Mouse (Mus musculus): ENCODE results near the gene Lss.

Lss gene

DNA sequence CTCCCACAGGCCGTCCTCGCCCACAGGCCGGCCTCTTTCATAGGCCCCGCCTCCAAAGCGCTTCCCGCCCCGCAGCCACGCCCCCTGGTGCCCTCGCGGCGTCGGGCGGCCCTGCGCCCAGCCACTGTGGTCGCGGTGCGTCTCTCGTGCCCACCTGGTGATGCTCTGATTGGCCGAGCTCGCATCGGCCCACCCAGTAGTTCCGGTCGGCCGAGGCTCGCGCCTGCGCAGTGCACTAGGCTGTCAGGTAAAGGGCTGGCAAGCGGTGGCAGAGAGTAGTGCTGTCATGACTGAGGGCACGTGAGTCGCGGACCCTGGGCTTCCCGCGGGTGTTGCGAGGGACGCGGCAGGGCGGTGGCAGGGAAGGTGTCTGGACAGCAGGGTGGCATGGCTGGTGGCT lies at the start of gene Lss:
Gene Lss (plus strand): TSS at position 214 of the 400 bp plus-strand sequence.
- DNase-seq (ENCODE audit: low read depth), result peak; percentile 96

DNA sequence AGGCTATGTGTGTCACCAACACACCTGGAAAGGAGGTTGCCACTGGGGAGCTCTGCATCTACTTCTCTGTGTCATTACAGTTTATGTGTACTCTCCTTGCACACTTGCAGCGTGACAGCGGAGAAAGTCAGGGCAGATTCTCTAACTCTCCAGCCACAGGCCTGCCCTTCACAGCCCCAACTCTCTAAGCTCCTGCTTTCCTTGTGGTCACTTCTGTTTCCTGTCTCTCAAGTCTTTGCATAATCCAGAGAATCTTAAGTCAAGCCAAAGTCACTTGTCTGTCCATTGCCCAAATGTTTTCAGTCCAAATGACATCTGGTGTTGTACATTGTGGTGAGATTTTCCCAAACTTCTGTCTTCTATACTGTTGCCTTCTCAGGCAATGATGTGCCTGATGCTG lies 45.1 kb upstream of the Lss start:
- no peak for DNase-seq (ENCODE audit: low read depth)

DNA sequence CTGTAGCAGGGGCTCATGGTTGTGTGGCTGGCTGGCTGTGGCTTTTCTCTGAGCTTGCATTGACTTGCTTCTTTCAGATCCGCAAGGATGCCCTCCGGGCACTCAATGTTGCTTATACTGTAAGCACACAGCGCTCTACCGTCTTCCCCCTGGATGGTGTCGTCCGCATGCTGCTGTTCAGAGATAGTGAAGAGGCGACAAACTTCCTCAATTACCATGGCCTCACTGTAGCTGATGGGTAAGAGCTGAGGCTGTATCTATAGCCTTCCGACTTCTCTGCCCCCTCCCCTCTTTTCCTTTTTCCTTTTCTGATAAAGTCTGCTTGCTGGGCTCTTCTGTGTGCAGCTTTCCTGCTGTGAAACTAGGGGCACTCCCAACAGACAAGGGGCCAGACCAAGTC lies 43.1 kb upstream of the Lss start:
- DNase-seq (ENCODE audit: low read depth), result no peak

GRCm38 (mm10) chr10:76489205-76489604 lies 42.2 kb upstream of the Lss start:
- DNase-seq (ENCODE audit: low read depth), result no peak

- no peak for DNase-seq (ENCODE audit: low read depth)
These were observed 37.9 kb upstream of the Lss start for GRCm38 (mm10) chr10:76493527-76493926.

DNA sequence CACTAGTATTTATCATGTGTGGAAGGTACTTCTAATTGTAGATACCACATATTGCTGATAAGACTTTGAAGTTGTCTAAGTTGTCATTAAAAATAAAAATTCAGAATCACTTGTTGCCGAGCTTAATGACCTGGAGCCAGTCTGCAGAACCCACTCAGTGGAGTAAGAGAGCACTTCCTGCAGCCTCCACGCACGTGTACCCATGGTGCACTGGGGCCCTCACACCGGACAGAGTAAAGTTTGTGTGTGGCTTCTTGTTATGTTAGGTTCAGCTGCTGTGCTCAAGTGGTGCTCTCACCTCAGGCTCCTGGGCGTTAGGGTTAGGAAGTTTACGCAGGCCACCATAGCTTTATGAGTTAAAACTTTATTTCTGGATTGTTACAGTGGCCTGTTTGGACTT lies 35.9 kb upstream of the Lss start:
- no peak for DNase-seq (ENCODE audit: low read depth)

GRCm38 (mm10) chr10:76496366-76496765 lies 35.0 kb upstream of the Lss start:
- no peak for DNase-seq (ENCODE audit: low read depth)

DNA sequence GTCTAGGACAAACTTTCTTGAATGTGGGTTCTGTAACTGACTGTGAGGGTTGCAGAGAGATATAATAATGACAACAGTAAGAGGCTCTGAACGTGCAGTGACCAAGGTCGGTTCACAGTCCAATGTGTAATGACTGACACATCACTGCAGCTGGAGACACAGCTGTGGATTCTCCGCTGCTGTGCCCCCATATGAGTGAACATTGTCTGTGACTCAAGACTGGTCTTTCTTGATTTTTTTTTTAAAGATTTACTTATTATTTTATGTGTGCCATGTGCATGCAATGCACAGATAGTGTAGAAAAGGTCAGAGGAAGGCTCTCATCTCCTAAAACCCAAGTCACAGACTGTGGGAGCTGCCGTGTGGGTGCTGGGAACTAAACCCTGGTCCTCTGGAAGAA lies 33.9 kb upstream of the Lss start:
- no peak for DNase-seq (ENCODE audit: low read depth)

GRCm38 (mm10) chr10:76504271-76504943 lies 27.0 kb upstream of the Lss start:
- DNase-seq (ENCODE audit: low read depth), result no peak

- no peak for DNase-seq (ENCODE audit: low read depth)
These were observed 25.5 kb upstream of the Lss start for GRCm38 (mm10) chr10:76505865-76506264.

- DNase-seq (ENCODE audit: low read depth), result peak; percentile 87
These were observed 18.3 kb upstream of the Lss start for GRCm38 (mm10) chr10:76512965-76513583.

DNA sequence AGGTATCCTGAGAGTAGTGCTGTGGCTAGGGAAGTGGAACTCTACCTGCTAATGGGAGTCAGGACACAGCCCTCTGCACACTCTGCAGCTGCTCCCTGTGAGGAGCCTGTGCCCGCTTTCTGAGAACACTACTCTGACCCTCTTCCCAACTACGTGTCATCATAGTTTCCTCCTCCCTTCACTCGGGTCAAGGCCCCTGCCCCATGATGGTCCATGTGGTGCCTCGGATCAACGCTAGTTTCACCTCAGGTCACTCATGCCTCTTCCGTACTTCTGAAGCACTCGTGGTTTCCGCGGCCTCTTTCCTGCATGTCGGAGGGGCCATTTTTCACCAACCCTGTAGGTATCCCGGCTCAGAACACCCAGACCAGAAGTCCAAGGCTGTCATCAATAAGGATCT lies 466 bp upstream of the Lss start:
- DNase-seq (ENCODE audit: low read depth), result no peak

DNA sequence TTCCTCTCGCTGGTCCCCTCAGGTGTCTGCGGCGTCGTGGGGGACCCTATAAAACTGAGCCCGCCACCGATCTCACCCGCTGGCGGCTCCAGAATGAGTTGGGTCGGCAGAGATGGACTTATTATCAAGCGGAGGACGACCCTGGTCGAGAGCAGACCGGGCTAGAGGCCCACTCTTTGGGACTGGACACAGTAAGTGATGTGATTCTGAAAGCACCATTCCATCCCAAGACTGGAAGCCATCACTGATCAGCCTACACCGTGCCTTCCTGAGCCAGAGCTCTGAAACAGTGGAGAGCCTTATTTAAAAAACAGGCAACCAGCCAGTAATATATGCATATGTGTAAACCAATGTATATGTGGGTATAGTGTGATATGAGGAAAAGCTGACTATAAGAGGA lies 440 bp downstream of the Lss start:
- DNase-seq (ENCODE audit: low read depth), result no peak

DNA sequence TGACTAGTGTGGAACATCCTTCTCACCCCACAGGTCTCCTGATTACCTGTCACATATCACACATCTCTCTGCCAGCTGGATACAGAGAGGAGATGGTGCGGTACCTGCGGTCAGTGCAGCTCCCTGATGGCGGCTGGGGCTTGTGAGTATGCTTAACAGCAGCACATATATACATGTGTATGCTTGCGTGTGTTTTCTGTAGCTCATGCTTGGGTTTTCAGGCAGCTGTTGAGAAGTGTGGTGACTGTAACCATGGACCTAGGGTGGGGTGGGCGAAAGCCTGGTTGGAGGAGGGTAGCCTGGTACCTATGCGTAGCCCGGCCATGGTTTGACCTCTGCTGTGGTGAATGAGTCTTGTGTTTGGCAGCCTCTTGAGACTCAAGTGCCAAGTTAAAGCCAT lies 4.1 kb downstream of the Lss start:
- no peak for DNase-seq (ENCODE audit: low read depth)

- no peak for DNase-seq (ENCODE audit: low read depth)
These were observed 6.2 kb downstream of the Lss start for GRCm38 (mm10) chr10:76537619-76538018.

DNA sequence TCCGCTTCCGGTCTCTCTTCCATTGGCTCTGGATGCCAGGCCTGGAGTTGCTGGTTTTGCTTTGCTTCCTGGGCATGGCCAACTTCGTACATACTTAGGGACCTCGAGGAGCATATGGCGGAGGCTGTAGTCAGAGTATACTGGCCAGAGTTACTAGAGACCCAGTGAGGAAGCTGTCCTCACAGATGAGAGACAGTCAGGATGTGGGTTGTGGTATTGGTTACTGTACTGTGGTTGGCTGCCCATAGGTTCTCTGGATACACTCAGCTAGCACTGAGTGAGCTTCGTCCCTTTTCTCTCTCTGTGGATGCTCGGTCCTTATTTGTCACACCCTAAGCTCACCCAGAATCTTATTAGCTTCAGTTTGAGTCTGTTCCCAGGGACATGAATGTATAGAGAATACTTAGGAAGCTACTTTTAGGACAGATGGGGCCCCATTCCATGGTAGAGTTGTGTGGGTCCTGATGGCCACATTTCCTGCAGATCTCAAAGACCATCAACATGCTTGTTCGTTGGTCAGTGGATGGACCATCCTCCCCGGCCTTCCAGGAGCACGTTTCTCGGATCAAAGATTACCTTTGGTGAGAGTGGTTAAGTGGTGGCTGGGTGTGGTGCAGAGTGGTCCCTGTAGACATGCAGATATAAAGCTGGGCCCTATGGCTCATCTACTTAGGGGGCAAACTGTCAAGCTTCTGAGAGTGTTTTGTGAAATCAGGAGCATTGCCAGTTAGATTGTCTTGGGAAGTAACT lies 10.1 kb downstream of the Lss start:
- DNase-seq (ENCODE audit: low read depth), result no peak

- peak; percentile 28 for DNase-seq (ENCODE audit: low read depth)
These were observed 11.4 kb downstream of the Lss start for GRCm38 (mm10) chr10:76542636-76543375.

DNA sequence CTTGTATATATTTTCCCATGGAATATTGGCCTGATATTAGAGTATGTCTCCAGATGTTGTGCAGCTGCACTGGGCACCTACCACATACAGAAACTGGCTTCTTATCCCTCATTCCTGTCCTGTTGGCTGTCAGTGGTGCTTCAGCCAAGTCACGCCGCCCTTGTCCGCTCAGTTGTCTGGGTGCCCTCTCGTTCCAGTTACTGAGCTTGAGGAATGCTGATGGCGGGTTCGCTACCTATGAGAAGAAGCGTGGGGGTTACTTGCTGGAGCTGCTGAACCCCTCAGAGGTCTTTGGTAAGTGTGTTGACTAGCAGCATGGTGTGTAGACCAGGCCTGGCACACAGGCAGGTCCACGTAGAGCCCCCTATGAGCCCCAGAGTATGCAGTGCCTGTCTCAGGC lies 15.2 kb downstream of the Lss start:
- no peak for DNase-seq (ENCODE audit: low read depth)

DNA sequence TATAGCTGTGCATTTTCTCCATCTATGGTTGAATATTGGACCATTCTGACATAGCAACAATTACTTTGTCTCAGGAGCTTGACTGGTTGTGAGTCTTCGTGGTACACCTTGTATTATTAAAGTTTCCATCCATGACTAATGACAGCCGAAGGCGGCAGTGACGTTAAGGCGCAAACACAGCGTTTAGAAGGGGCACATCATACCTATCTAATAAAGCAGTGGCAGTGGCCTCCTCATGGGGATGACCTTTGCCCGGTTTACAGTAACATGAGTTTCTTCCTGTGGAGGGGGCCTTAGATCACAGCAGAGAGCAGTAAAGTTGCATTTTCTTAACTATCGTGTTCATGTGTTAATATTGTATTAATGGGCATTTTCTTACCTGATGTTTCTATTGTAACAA lies 16.8 kb downstream of the Lss start:
- DNase-seq (ENCODE audit: low read depth), result no peak

DNA sequence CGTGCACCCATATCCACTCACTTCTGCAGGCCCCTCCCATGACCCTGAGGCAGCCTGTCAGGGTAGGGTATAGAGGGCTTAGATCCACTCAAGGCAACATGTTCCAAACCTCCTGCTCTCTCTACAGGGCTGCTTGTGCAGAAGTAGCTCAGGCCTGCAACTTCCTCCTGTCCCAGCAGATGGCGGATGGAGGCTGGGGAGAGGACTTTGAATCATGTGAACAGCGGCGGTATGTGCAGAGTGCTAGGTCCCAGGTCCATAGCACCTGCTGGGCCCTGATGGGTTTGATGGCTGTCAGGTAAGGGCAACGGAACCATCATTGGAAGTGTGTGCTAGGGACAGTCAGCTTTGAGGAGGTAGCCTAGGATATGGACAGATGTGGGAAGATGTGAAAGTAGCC lies 19.1 kb downstream of the Lss start:
- no peak for DNase-seq (ENCODE audit: low read depth)

DNA sequence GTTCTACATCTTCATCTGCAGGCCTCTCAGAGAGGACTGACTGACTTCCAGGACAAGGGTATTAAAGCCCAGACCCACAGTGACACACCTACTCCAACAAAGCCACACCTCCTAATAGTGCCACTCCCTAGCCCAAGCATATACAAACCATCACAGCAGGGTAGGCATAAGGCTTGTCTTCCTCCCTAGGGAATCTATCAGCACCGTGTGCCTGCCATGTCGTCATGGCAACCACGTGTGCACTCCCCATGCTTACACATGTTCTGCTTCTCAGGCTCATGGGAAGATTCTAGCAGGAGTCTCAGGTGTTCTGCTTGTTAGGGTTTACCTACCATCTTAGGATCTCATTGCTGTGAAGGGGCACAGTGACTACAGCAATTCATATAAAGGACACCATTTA lies 20.2 kb downstream of the Lss start:
- no peak for DNase-seq (ENCODE audit: low read depth)

DNA sequence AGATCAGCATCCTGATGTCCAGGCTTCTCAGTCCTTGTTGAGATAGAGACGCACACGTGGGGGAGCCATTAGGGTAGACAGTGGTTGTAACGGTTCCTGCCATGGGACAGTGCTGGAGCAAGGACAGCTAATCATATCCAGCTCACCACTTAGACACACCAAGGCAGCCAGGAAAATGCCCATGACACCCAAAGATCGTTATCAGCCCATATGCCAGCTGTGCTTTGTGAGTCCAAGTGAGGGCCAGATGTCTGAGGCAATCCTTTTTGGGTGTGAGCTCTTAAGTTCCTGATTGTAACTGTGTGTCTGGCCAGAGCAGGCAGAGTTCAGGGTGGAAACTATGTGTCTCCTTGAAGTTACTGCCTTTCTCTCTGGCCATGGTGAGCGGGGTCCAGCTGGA lies 22.7 kb downstream of the Lss start:
- no peak for DNase-seq (ENCODE audit: low read depth)

DNA sequence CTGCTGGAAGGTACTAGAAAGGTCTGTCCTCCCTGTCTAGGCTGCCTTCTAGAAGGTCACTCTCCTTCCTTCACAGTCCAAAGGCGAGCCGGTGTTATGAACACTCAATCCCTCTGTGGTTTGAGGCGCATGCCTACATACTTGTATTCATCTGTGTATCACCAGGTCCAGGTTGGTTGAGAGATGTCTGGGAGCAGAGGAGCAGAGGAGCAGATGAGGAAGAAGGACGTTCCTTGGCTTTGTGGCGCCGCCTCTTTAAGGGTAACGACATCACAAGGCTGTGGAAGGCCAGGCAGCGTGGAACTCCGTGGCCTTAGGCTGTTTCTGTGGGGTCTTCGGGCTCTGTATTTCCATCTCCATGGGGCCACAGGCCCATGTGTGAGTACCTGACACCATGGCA lies 30.6 kb downstream of the Lss start, which contains the start of gene Spatc1l:
Gene Spatc1l (plus strand): TSS at position 301 of the 400 bp plus-strand sequence.
- DNase-seq (ENCODE audit: low read depth), result no peak
